Mouse (Mus musculus): ENCODE data around the gene Tmem86b. TPM values are rescaled to one million over a fixed set of nuclear protein-coding genes. Genes with fewer than 3 reads are reported as not detected.

Tmem86b gene
- total and polyA plus RNA-seq, 3 experiments: 4.8 to 40.0 (median 9.3) TPM

GRCm38 (mm10) chr7:4653780-4654179 is 22.6 kb upstream of the Tmem86b start:
- H3K9me3 ChIP-seq (replicated peaks): no peaks in the 10 kb centered on the region
- ATAC-seq (ENCODE audit: extremely low read depth, insufficient number of reproducible peaks, low FRiP score, poor library complexity, severe bottlenecking): peak; percentile 68
- H3K27me3 ChIP-seq (ENCODE audit: insufficient read depth, low read length): no peaks in the 10 kb centered on the region
- no peak for TF ChIP-seq GATA2 (IDR thresholded peaks at IDR 0.05; ENCODE audit: borderline replicate concordance, low read depth, low read length)
- no peak for TF ChIP-seq CTCF (IDR thresholded peaks at IDR 0.05; ENCODE audit: low read depth, low read length)
- TF ChIP-seq GATA1 (IDR thresholded peaks at IDR 0.05; ENCODE audit: borderline replicate concordance, low read length): no peak
- no peak for TF ChIP-seq TAL1 (conservative IDR thresholded peaks at IDR 0.05; ENCODE audit: low read depth, low read length)
- no peak for TF ChIP-seq POLR2AphosphoS5 (IDR thresholded peaks at IDR 0.05; ENCODE audit: insufficient replicate concordance, low read depth, low read length)
- DNase-seq (ENCODE audit: low spot score): peak; percentile 58
- H3K4me3 ChIP-seq (ENCODE audit: low read depth, low read length): peak overlapping the region; percentile 56; the same call in 1 of the 2 replicates
- H3K36me3 ChIP-seq (replicated peaks): peaks cover 63% of the 10 kb centered on the region
- peaks cover 69% of the 10 kb centered on the region for H3K4me1 ChIP-seq (ENCODE audit: insufficient read depth, low read depth, low read length)

- Histone ChIP-seq H3K36me3 (replicated peaks) (peaks cover 67% of the 10 kb centered on the region), H3K4me3 (ENCODE audit: low read depth, low read length) (peak overlapping the region; percentile 56; the same call in 1 of the 2 replicates), H3K9me3 (replicated peaks) (no peaks in the 10 kb centered on the region), H3K4me1 (ENCODE audit: insufficient read depth, low read depth, low read length) (peaks cover 71% of the 10 kb centered on the region), H3K27me3 (ENCODE audit: insufficient read depth, low read length) (no peaks in the 10 kb centered on the region)
- DNase-seq (ENCODE audit: low spot score) (no peak), ATAC-seq (ENCODE audit: extremely low read depth, insufficient number of reproducible peaks, low FRiP score, poor library complexity, severe bottlenecking) (no peak)
- no peak for TF ChIP-seq CTCF (IDR thresholded peaks at IDR 0.05; ENCODE audit: low read depth, low read length)
- no peak for TF ChIP-seq GATA2 (IDR thresholded peaks at IDR 0.05; ENCODE audit: borderline replicate concordance, low read depth, low read length)
- TF ChIP-seq GATA1 (IDR thresholded peaks at IDR 0.05; ENCODE audit: borderline replicate concordance, low read length): no peak
- no peak for TF ChIP-seq POLR2AphosphoS5 (IDR thresholded peaks at IDR 0.05; ENCODE audit: insufficient replicate concordance, low read depth, low read length)
- no peak for TF ChIP-seq TAL1 (conservative IDR thresholded peaks at IDR 0.05; ENCODE audit: low read depth, low read length)
These were observed 22.1 kb upstream of the Tmem86b start for GRCm38 (mm10) chr7:4653351-4653750.

- Histone ChIP-seq H3K4me3 (ENCODE audit: low read depth, low read length) (peak overlapping the region; percentile 14; the same call in 1 of the 2 replicates), H3K36me3 (replicated peaks) (peaks cover 70% of the 10 kb centered on the region), H3K9me3 (replicated peaks) (no peaks in the 10 kb centered on the region), H3K4me1 (ENCODE audit: insufficient read depth, low read depth, low read length) (peaks cover 75% of the 10 kb centered on the region), H3K27me3 (ENCODE audit: insufficient read depth, low read length) (no peaks in the 10 kb centered on the region)
- no peak for ATAC-seq (ENCODE audit: extremely low read depth, insufficient number of reproducible peaks, low FRiP score, poor library complexity, severe bottlenecking)
- no peak for DNase-seq (ENCODE audit: low spot score)
- TF ChIP-seq GATA2 (IDR thresholded peaks at IDR 0.05; ENCODE audit: borderline replicate concordance, low read depth, low read length) (no peak), POLR2AphosphoS5 (IDR thresholded peaks at IDR 0.05; ENCODE audit: insufficient replicate concordance, low read depth, low read length) (no peak), CTCF (IDR thresholded peaks at IDR 0.05; ENCODE audit: low read depth, low read length) (no peak), TAL1 (conservative IDR thresholded peaks at IDR 0.05; ENCODE audit: low read depth, low read length) (no peak)
These were observed 21.5 kb upstream of the Tmem86b start for GRCm38 (mm10) chr7:4652726-4653125.

- Histone ChIP-seq H3K4me1 (ENCODE audit: insufficient read depth, low read depth, low read length) (peaks cover 76% of the 10 kb centered on the region), H3K27me3 (ENCODE audit: insufficient read depth, low read length) (no peaks in the 10 kb centered on the region), H3K36me3 (replicated peaks) (peaks cover 71% of the 10 kb centered on the region), H3K9me3 (replicated peaks) (no peaks in the 10 kb centered on the region), H3K4me3 (ENCODE audit: low read depth, low read length) (no peak overlapping the region)
- ATAC-seq (ENCODE audit: extremely low read depth, insufficient number of reproducible peaks, low FRiP score, poor library complexity, severe bottlenecking): no peak
- DNase-seq (ENCODE audit: low spot score): no peak
- no peak for TF ChIP-seq POLR2AphosphoS5 (IDR thresholded peaks at IDR 0.05; ENCODE audit: insufficient replicate concordance, low read depth, low read length)
- TF ChIP-seq CTCF (IDR thresholded peaks at IDR 0.05; ENCODE audit: low read depth, low read length): no peak
- TF ChIP-seq GATA1 (IDR thresholded peaks at IDR 0.05; ENCODE audit: borderline replicate concordance, low read length): no peak
- TF ChIP-seq TAL1 (conservative IDR thresholded peaks at IDR 0.05; ENCODE audit: low read depth, low read length): no peak
- TF ChIP-seq GATA2 (IDR thresholded peaks at IDR 0.05; ENCODE audit: borderline replicate concordance, low read depth, low read length): no peak
These were observed 20.4 kb upstream of the Tmem86b start for GRCm38 (mm10) chr7:4651581-4651980.

GRCm38 (mm10) chr7:4647992-4648391 is 16.8 kb upstream of the Tmem86b start:
- TF ChIP-seq POLR2AphosphoS5 (IDR thresholded peaks at IDR 0.05; ENCODE audit: insufficient replicate concordance, low read depth, low read length) (no peak), CTCF (IDR thresholded peaks at IDR 0.05; ENCODE audit: low read depth, low read length) (no peak), GATA2 (IDR thresholded peaks at IDR 0.05; ENCODE audit: borderline replicate concordance, low read depth, low read length) (no peak), TAL1 (conservative IDR thresholded peaks at IDR 0.05; ENCODE audit: low read depth, low read length) (no peak), GATA1 (IDR thresholded peaks at IDR 0.05; ENCODE audit: borderline replicate concordance, low read length) (no peak)
- H3K27me3 ChIP-seq (ENCODE audit: insufficient read depth, low read length): no peaks in the 10 kb centered on the region
- H3K36me3 ChIP-seq (replicated peaks): peaks cover 81% of the 10 kb centered on the region
- no peak overlapping the region for H3K4me3 ChIP-seq (ENCODE audit: low read depth, low read length)
- H3K9me3 ChIP-seq (replicated peaks): no peaks in the 10 kb centered on the region
- DNase-seq (ENCODE audit: low spot score) (no peak), ATAC-seq (ENCODE audit: extremely low read depth, insufficient number of reproducible peaks, low FRiP score, poor library complexity, severe bottlenecking) (no peak)
- peaks cover 66% of the 10 kb centered on the region for H3K4me1 ChIP-seq (ENCODE audit: insufficient read depth, low read depth, low read length)

- H3K36me3 ChIP-seq (replicated peaks): peaks cover 81% of the 10 kb centered on the region
- peak; percentile 80 for ATAC-seq (ENCODE audit: extremely low read depth, insufficient number of reproducible peaks, low FRiP score, poor library complexity, severe bottlenecking)
- no peaks in the 10 kb centered on the region for H3K9me3 ChIP-seq (replicated peaks)
These were observed 16.1 kb upstream of the Tmem86b start for GRCm38 (mm10) chr7:4647291-4647690.

More at GRCm38 (mm10) chr7:4647291-4647690, 16.1 kb upstream of the Tmem86b start:
- peak; percentile 35 for DNase-seq (ENCODE audit: low spot score)
- Histone ChIP-seq H3K4me3 (ENCODE audit: low read depth, low read length) (no peak overlapping the region), H3K4me1 (ENCODE audit: insufficient read depth, low read depth, low read length) (peaks cover 61% of the 10 kb centered on the region), H3K27me3 (ENCODE audit: insufficient read depth, low read length) (no peaks in the 10 kb centered on the region)
- no peak for TF ChIP-seq TAL1 (conservative IDR thresholded peaks at IDR 0.05; ENCODE audit: low read depth, low read length)
- no peak for TF ChIP-seq POLR2AphosphoS5 (IDR thresholded peaks at IDR 0.05; ENCODE audit: insufficient replicate concordance, low read depth, low read length)
- TF ChIP-seq CTCF (IDR thresholded peaks at IDR 0.05; ENCODE audit: low read depth, low read length): no peak
- TF ChIP-seq GATA2 (IDR thresholded peaks at IDR 0.05; ENCODE audit: borderline replicate concordance, low read depth, low read length): no peak
- no peak for TF ChIP-seq GATA1 (IDR thresholded peaks at IDR 0.05; ENCODE audit: borderline replicate concordance, low read length)
